Mouse (Mus musculus) heart, embryonic 16.5 days (tissue): ENCODE measurements at regions not wholly inside any gene's neighbourhood (a gene's known extent, or its start where the extent isn't known, plus 50 kb on each side); places are given as distances from the start of the nearest gene placed in this dataset.

Experiments used
- ATAC-seq: fragments of 200-750 bp; cut with Nextera tagmentation; replicated peaks from 2 replicates; pipeline ENCODE4 v1.8.0; 2017; ENCODE audit warnings: moderate number of reproducible peaks; ENCODE audit not compliant: insufficient read depth, low FRiP score; ENCODE audit errors: extremely low read depth
- H3K27ac ChIP-seq: fragments of 300-500 bp; sonication (generic); 2 replicates; pipeline ENCODE4 v1.5.1; 2014; ENCODE audit warnings: mild to moderate bottlenecking, low read length, control low read depth, moderate library complexity
- H3K27me3 ChIP-seq: fragments of 300-500 bp; sonication (generic); 2 replicates; pipeline ENCODE4 v1.6.1; 2014; ENCODE audit warnings: low read length, mixed read lengths; ENCODE audit not compliant: control insufficient read depth, insufficient read depth
- H3K36me3 ChIP-seq: fragments of 300-500 bp; sonication (generic); 2 replicates; pipeline ENCODE4 v1.6.1; 2014; ENCODE audit not compliant: control insufficient read depth, insufficient read depth
- H3K4me1 ChIP-seq: fragments of 300-500 bp; sonication (generic); 2 replicates; pipeline ENCODE4 v1.6.1; 2014; ENCODE audit warnings: low read length, mixed read lengths; ENCODE audit not compliant: control insufficient read depth, insufficient read depth
- H3K4me2 ChIP-seq: fragments of 300-500 bp; sonication (generic); 2 replicates; pipeline ENCODE4 v1.6.1; 2014; ENCODE audit warnings: low read depth, mild to moderate bottlenecking, control low read depth, low read length
- H3K4me3 ChIP-seq: fragments of 300-500 bp; sonication (generic); 2 replicates; pipeline ENCODE4 v1.5.1; 2014; ENCODE audit warnings: mild to moderate bottlenecking, control low read depth, low read length
- H3K9ac ChIP-seq: fragments of 300-500 bp; sonication (generic); 2 replicates; pipeline ENCODE4 v1.6.1; 2014; ENCODE audit warnings: low read length, control low read depth
- H3K9me3 ChIP-seq: fragments of 300-500 bp; sonication (generic); replicated peaks from 2 replicates; pipeline ENCODE4 v1.6.1; 2016; ENCODE audit warnings: low read length; ENCODE audit not compliant: control insufficient read depth
- WGBS: fragments of 180-500 bp; shearing (Covaris S2); extraction: QIAGEN DNeasy Blood & Tissue Kit; methylation state at CpG from one replicate; pipeline ENCODE4 v1.1.7; 2014; 5-methylcytosine and 5-hydroxymethylcytosine counted together

- H3K27me3 ChIP-seq = no peaks in the 10 kb centered on the region
- no peak overlapping the region for H3K9ac ChIP-seq
- H3K27ac ChIP-seq = no peak overlapping the region
- 0 out of 2 replicates have a peak, but pooled peaks have one; percentile 18 for ATAC-seq
- H3K36me3 ChIP-seq = no peaks in the 10 kb centered on the region
- peak overlapping the region; percentile 55 for H3K4me2 ChIP-seq
- H3K9me3 ChIP-seq = no peaks in the 10 kb centered on the region
- WGBS = 40% methylated on average over 10 of the region's 10 CpGs
- H3K4me1 ChIP-seq = peaks cover 16% of the 10 kb centered on the region
- peak overlapping the region; percentile 2; the same call in 1 of the 2 replicates for H3K4me3 ChIP-seq
These were observed 54.0 kb upstream of the Cerkl start for GRCm38 (mm10) chr2:79510485-79511094.

- WGBS = 27% methylated on average over 6 of the region's 6 CpGs
- H3K4me1 ChIP-seq = peaks cover 16% of the 10 kb centered on the region
- no peaks in the 10 kb centered on the region for H3K27me3 ChIP-seq
- no peaks in the 10 kb centered on the region for H3K9me3 ChIP-seq
- no peak overlapping the region for H3K9ac ChIP-seq
- H3K4me2 ChIP-seq = peak overlapping the region; percentile 55
- H3K4me3 ChIP-seq = peak overlapping the region; percentile 2; the same call in 1 of the 2 replicates
- H3K36me3 ChIP-seq = no peaks in the 10 kb centered on the region
- H3K27ac ChIP-seq = no peak overlapping the region; the same call in 1 of the 2 replicates
- ATAC-seq = no peak
These were observed 54.5 kb upstream of the Cerkl start for GRCm38 (mm10) chr2:79511108-79511507.

GRCm38 (mm10) chr2:79511676-79512323 is 55.2 kb upstream of the Cerkl start:
- H3K9ac ChIP-seq = no peak overlapping the region
- no peak for ATAC-seq

GRCm38 (mm10) chr2:79512374-79512773 is 55.8 kb upstream of the Cerkl start:
- Histone ChIP-seq H3K36me3 (no peaks in the 10 kb centered on the region), H3K27ac (no peak overlapping the region), H3K9ac (no peak overlapping the region), H3K27me3 (no peaks in the 10 kb centered on the region), H3K4me1 (peaks cover 16% of the 10 kb centered on the region), H3K9me3 (no peaks in the 10 kb centered on the region), H3K4me3 (no peak overlapping the region; the same call in 1 of the 2 replicates), H3K4me2 (peak overlapping the region; percentile 62)
- 72% methylated on average over 2 of the region's 2 CpGs for WGBS
- no peak for ATAC-seq

More at GRCm38 (mm10) chr2:79511676-79512323, 55.2 kb upstream of the Cerkl start:
- Histone ChIP-seq H3K4me2 (peak overlapping the region; percentile 62), H3K4me3 (peak overlapping the region; percentile 42), H3K9me3 (no peaks in the 10 kb centered on the region), H3K27ac (no peak overlapping the region), H3K27me3 (no peaks in the 10 kb centered on the region), H3K36me3 (no peaks in the 10 kb centered on the region), H3K4me1 (peaks cover 16% of the 10 kb centered on the region)
- 23% methylated on average over 11 of the region's 11 CpGs for WGBS

- H3K27me3 ChIP-seq = no peaks in the 10 kb centered on the region
- H3K27ac ChIP-seq = no peak overlapping the region
- H3K4me2 ChIP-seq = no peak overlapping the region
- no peak overlapping the region for H3K4me3 ChIP-seq
- no peaks in the 10 kb centered on the region for H3K9me3 ChIP-seq
- peaks cover 16% of the 10 kb centered on the region for H3K4me1 ChIP-seq
- H3K9ac ChIP-seq = no peak overlapping the region
- ATAC-seq = no peak; the same call in 1 of the 2 replicates
- no peaks in the 10 kb centered on the region for H3K36me3 ChIP-seq
- 37% methylated on average over 3 of the region's 3 CpGs for WGBS
These were observed 57.1 kb upstream of the Cerkl start for GRCm38 (mm10) chr2:79513726-79514125.

- Histone ChIP-seq H3K36me3 (no peaks in the 10 kb centered on the region), H3K4me1 (peaks cover 11% of the 10 kb centered on the region), H3K9me3 (no peaks in the 10 kb centered on the region), H3K27me3 (no peaks in the 10 kb centered on the region), H3K27ac (no peak overlapping the region), H3K4me2 (no peak overlapping the region), H3K9ac (no peak overlapping the region), H3K4me3 (no peak overlapping the region)
- WGBS = 76% methylated on average over 8 of the region's 8 CpGs
- no peak for ATAC-seq
These were observed 61.6 kb upstream of the Cerkl start for GRCm38 (mm10) chr2:79518046-79518750.

DNA sequence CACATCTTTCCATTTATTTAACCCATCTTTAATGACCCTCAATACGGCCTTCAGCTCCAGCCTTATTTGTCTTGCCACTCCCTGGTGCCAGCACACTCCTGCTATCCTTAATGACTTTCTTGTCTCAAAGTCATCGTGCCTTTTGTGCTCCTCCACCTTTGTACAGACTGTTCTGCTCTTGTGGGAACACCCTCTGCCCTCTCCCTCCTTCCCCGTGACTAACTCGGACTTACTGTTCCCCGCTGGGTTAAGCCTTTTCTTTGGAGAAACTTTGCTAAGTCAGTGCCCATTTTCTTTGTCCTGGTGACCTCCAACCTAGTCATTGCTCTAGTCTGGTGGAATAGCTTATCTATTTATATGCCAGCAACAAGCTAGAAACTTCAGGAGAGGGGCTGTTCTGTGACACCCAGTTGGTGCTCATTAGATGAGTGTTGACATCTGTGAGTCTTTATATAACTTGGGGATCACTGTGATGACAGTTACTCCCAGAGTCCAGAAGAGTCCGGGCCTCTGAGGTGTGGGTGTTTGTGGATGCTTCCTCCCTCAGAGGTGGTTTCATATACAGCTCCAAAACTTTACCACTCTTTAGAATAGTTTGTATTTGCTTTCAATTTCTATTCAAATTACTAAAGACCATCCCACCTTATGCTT is 63.3 kb upstream of the Cerkl start:
- Histone ChIP-seq H3K27ac (no peak overlapping the region), H3K9ac (no peak overlapping the region), H3K36me3 (no peaks in the 10 kb centered on the region), H3K4me1 (peaks cover 8% of the 10 kb centered on the region), H3K27me3 (no peaks in the 10 kb centered on the region), H3K4me3 (no peak overlapping the region), H3K4me2 (no peak overlapping the region), H3K9me3 (no peaks in the 10 kb centered on the region)
- ATAC-seq = no peak
- 58% methylated on average over 6 of the region's 6 CpGs for WGBS

DNA sequence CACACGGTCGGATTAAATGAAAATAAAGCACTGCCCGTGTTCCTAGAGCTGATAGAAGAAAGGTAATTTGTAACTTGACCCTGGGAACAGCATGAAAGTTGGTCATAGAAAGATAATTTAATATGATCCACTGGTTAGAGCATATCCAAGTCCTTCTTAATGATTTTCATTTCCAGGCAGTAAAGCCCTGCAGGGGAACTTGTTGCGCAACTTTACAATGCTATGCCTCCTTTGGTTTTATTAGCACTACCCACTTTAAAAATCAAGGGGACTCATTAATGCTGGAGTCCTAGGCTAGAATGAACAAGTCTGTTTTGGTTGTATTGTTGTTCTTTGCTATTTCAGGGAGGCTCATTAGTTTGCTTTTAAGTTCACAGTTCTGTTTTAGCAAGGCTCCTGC is 66.9 kb upstream of the Cerkl start:
- no peaks in the 10 kb centered on the region for H3K9me3 ChIP-seq
- H3K27me3 ChIP-seq = no peaks in the 10 kb centered on the region
- ATAC-seq = no peak
- no peak overlapping the region for H3K4me3 ChIP-seq
- no peak overlapping the region for H3K4me2 ChIP-seq
- 76% methylated on average over 4 of the region's 4 CpGs for WGBS
- no peaks in the 10 kb centered on the region for H3K36me3 ChIP-seq
- H3K9ac ChIP-seq = no peak overlapping the region
- peaks cover 8% of the 10 kb centered on the region for H3K4me1 ChIP-seq
- no peak overlapping the region for H3K27ac ChIP-seq
